Comparison of ENCODE assay signal across 19 mouse cellular contexts in the genomic region with DNA sequence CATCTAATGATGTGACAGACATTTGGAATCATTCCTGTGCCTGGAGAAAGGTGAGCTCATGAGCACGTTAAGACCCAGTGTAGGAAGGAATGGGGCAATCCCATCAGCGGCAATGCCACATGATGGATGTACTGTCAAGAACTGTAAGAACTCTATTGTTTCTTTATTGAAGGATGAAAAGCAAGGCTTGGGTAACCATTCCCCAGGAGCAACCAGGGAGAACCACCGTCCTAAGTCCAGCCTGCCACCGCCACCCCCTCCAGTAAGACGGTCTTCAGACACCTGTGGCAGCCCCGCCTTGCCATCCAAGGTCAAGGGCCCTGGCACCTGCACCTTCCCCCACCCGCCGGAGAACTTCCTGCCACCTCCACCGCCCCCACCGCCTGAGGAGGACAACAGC. TPM values are rescaled to one million over a fixed set of nuclear protein-coding genes. Genes with fewer than 3 reads are reported as not detected.
DNase-seq lines count a peak whose midpoint lies in the region; TF ChIP-seq lines count a peak whose summit lies in the region.
"Had no signal": no experiment of that assay in that cellular context is flagged by ENCODE, and none has a peak within 500 bp of the region (broad histone marks: within the 10 kb centered on the region; RNA-seq: fewer than 3 reads in every experiment).

No protein-coding gene starts in this region.

- no peaks in the 10 kb centered on the region for H3K9me3 ChIP-seq in E14TG2a.4 (ENCODE audit: low read length)
- H3K9me3 ChIP-seq: embryonic facial prominence, embryonic 13.5 days; forebrain, embryonic 15.5 days; hindbrain, embryonic 12.5 days; midbrain, embryonic 15.5 days; neural tube, embryonic 15.5 days had no signal

- DNase-seq in fat pad, adult 2 months (ENCODE audit: extremely low read depth, low read depth, low spot score): peak; percentile 100
- peak; percentile 80 to 83 for DNase-seq in kidney, adult 8-10 months
- peak; percentile 74 to 93 for DNase-seq in kidney, postnatal 25 days
- DNase-seq in cerebellum, adult 2 months: no peak
- DNase-seq in cerebellum, adult 18-20 months: no peak
- DNase-seq in right cerebral cortex, postnatal 25 days: no peak
- DNase-seq: adrenal gland, adult 2 months; cerebellum, adult 9-11 months; gastrocnemius, postnatal 36 days; heart, postnatal 14 days; layer of hippocampus, adult 9-11 months; lung, adult 2 months; lung, postnatal 36 days had no signal

- no peak for TF ChIP-seq CTCF in E14TG2a.4 (conservative IDR thresholded peaks at IDR 0.05; ENCODE audit: low read length)
- TF ChIP-seq CTCF in cerebellum, adult 2 months (IDR thresholded peaks at IDR 0.05; ENCODE audit: borderline replicate concordance, insufficient read depth, low read depth, low read length): no peak

- H3K27me3 ChIP-seq in E14TG2a.4 (ENCODE audit: insufficient read depth, low read length): peaks cover 16% of the 10 kb centered on the region
- H3K27me3 ChIP-seq in cerebellum, adult 2 months (ENCODE audit: control insufficient read depth, insufficient read depth, low read length): no peaks in the 10 kb centered on the region
- H3K27me3 ChIP-seq: embryonic facial prominence, embryonic 13.5 days; forebrain, embryonic 15.5 days; hindbrain, embryonic 12.5 days; midbrain, embryonic 15.5 days; neural tube, embryonic 15.5 days had no signal

- H3K36me3 ChIP-seq in E14TG2a.4 (ENCODE audit: insufficient read depth, low read length): no peaks in the 10 kb centered on the region
- H3K36me3 ChIP-seq: embryonic facial prominence, embryonic 13.5 days; forebrain, embryonic 15.5 days; hindbrain, embryonic 12.5 days; midbrain, embryonic 15.5 days; neural tube, embryonic 15.5 days had no signal

- 0 out of 2 replicates have a peak, but pooled peaks cover 6% of the 10 kb centered on the region for H3K4me1 ChIP-seq in E14TG2a.4 (replicated peaks; ENCODE audit: low read depth, low read length)
- no peaks in the 10 kb centered on the region for H3K4me1 ChIP-seq in cerebellum, adult 2 months (ENCODE audit: control insufficient read depth, insufficient read depth, low read length)
- H3K4me1 ChIP-seq: embryonic facial prominence, embryonic 13.5 days; forebrain, embryonic 15.5 days; hindbrain, embryonic 12.5 days; midbrain, embryonic 15.5 days; neural tube, embryonic 15.5 days had no signal

- TF ChIP-seq POLR2A in cerebellum, adult 2 months (IDR thresholded peaks at IDR 0.05; ENCODE audit: borderline replicate concordance, insufficient read depth, low read length): no peak

- 69% methylated on average over 10 of the region's 10 CpGs for WGBS in cerebellum, adult 2 months

- no peak overlapping the region for H3K27ac ChIP-seq in cerebellum, adult 2 months (ENCODE audit: insufficient read depth, low read length)
- H3K27ac ChIP-seq: embryonic facial prominence, embryonic 13.5 days; forebrain, embryonic 15.5 days; hindbrain, embryonic 12.5 days; midbrain, embryonic 15.5 days; neural tube, embryonic 15.5 days had no signal

- H3K4me3 ChIP-seq in E14TG2a.4 (replicated peaks; ENCODE audit: low read length): peak overlapping the region; percentile 39
- H3K4me3 ChIP-seq in cerebellum, adult 2 months (replicated peaks; ENCODE audit: insufficient read depth, low read depth, low read length): no peak overlapping the region
- H3K4me3 ChIP-seq: embryonic facial prominence, embryonic 13.5 days; forebrain, embryonic 15.5 days; hindbrain, embryonic 12.5 days; midbrain, embryonic 15.5 days; neural tube, embryonic 15.5 days had no signal

RNA-seq across cellular contexts. Expression of a gene that starts 20.7 kb away (rescaled TPM):
- polyA plus RNA-seq in cerebellum, adult 2 months (2012; rRNA removed): 26.0 TPM in 2 replicates

Comparison
In these comparisons a context has a peak if more than half of its experiments do, and no peak if none do; other contexts are left out.
1. DNase-seq: peak in fat pad, adult 2 months (single experiment), kidney, adult 8-10 months (2 of 2) and kidney, postnatal 25 days (2 of 2); none in cerebellum, adult 2 months (0 of 2), cerebellum, adult 18-20 months (0 of 2) and right cerebral cortex, postnatal 25 days (single experiment).